Mouse (Mus musculus) ovary, adult 18-20 months (tissue): Measurements from ENCODE around the gene Cacnb4.
A peak's percentile ranks its signal among the peaks of the same experiment; 100 is the strongest.

Experiments used
- DNase-seq: peaks from one replicate; pipeline ENCODE4 v3.0.0; 2022; ENCODE audit warnings: low spot score, mixed read lengths

Gene Cacnb4

DNA sequence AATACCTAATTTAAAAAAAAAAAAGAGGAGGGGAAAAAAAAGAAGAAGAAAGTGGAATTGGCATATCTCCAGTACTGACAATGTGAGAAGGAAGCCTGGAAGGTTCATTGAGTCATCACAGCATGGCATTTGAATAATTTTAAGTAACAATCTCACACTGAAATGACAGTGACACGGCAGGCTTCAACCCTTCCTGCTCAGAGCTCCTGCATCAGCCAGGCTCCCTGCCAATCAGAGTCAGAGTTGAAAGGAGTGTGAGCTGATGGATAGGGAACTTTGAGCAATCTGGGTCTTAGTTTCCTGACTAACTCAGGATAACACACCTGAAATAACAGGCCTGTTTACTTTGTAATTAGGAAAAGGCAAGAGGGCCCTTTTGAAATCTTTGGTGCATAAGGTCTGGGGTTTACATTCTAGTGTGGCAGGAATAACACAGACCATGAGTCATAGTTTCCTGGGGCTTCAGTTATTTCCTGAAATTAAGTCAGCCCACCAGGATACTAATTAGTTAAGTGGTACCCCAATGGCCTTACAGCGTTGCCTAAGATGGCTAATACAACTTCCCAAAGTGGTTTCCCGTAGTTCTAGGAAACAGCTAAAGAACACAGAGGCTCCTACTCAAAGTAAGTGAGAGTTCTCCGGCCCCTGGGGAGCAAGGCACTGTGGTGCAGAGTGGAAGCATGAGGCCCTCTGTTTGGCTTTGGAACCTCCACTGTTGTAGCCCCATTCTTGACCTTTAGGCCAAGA is 204.9 kb downstream of the Cacnb4 start:
- no peak for DNase-seq

- no peak for DNase-seq
Observed at GRCm38 (mm10) chr2:52470044-52470560, 206.5 kb downstream of the Cacnb4 start.

GRCm38 (mm10) chr2:52467629-52468028 is 209.0 kb downstream of the Cacnb4 start:
- DNase-seq: no peak

DNA sequence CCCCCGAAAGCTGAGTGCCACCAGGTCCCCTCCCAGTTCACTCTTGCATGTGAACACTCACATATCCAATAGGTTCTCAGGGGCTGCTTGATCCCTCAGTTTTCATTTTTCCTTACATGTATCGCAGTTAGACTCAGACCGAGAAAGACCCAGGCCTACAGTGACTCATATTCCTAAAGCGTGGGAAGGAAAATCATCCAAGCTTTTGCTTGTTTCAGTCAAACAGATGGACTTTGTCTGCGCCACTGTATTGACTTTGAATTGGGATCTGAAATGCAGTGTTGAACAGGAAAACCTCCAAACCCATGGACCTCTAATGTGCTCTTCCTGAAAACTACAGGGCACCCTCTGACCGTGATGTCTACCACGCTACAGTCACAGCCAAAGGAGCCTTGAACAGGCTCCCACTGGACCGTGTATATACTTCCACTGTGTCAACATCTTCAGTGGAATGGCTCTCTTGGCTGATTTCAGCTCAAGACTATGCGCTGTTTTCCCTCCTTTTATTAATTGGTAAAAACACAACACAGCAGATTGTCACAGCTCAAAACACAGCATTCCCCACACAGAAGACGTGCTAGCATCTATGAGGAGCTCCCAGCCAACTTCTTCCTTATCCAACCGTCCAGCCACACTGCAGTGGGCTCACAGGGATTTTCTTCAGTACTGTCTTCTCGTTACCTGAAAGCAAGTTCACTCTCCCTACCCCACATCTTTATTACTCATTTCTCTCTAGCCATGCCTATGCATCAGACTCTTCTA is 215.2 kb downstream of the Cacnb4 start:
- DNase-seq: no peak

GRCm38 (mm10) chr2:52455606-52456479 is 220.8 kb downstream of the Cacnb4 start:
- no peak for DNase-seq

GRCm38 (mm10) chr2:52449818-52450217 is 226.8 kb downstream of the Cacnb4 start:
- no peak for DNase-seq

- no peak for DNase-seq
Observed at GRCm38 (mm10) chr2:52448916-52449315, 227.7 kb downstream of the Cacnb4 start.

GRCm38 (mm10) chr2:52446648-52447047 is 230.0 kb downstream of the Cacnb4 start:
- no peak for DNase-seq

DNA sequence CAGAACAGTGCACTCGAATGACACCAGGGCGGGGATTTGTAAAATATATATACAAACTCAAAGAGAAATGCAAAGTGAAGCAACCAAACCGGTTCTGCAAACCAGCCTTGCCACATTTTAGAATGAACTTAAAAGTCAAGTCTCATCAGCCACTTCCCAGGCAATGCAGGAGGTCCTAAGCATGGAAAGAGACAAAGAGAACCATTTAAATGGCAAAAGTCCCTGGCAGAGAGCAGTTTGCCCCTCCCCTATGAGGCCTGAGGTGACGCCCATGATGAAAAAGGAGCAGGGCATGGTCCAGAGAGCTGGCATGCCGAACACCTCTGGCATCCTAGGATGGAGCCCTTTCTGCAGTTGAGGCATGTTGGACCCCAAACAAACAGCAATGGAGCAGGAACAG is 234.5 kb downstream of the Cacnb4 start:
- no peak for DNase-seq

DNA sequence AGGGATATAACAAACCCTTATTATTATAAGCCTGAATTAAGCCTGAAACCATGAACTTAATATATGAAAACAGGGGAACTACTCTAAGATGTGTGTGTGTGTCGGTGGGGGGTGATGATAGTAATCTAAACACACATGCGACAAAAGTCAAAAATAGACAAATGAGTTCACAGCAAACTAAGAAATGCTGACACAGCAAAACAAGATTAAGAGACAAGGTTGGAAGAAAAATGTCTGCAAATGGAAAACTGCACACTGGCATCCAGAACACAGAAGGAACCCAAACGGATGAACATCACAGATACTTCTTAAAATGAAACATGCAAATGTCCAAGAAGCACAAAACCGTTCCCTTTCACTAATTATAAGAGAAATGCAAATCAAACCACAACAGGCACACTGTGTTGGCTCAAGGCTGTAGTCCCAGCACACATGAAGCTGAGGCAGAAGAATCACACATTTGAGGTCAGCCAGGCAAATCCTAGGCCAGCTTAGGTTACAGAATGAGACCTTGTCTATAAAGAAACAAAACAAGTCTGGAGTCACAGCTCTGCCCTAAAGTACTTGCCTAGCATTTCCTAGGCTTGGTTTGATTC is 236.1 kb downstream of the Cacnb4 start:
- no peak for DNase-seq

DNA sequence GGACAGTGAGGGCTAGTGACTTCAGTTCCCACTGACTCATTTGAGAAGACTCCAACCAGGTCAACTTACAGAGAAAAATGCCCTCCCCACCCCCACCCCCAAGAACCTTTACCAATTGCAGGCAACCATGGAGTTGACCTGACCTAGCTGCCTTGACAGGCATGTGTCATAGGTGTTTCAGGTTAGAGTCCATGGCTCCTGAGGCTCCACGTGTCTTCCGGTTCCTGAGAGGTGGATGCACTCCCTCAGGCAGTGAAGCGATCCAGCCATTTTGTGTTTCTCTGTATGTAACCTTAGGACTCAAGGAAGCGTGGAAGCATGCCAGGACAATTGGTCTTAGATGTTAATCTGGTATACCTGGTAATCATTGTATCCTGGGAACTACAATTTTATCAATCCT is 238.2 kb downstream of the Cacnb4 start:
- DNase-seq: no peak

DNA sequence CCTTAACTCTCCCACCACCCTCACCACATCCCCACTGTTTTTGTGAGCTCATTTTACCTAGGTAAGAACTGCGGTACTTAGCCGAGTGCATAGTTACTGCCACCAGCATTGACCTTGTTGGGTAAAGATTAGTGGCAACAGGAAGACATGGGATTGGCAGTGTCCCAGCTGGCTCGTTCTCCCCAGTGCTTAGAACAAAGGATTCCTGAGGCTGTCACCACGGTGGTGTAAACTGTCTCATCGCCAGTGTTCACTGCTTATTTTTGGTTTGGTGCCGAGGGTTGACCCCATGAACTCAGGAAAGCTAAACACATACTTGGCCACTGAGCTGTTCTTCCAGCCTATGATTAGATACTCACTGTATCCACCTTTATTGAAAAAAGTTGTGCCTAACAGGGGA is 238.6 kb downstream of the Cacnb4 start:
- peak; percentile 67 for DNase-seq

DNA sequence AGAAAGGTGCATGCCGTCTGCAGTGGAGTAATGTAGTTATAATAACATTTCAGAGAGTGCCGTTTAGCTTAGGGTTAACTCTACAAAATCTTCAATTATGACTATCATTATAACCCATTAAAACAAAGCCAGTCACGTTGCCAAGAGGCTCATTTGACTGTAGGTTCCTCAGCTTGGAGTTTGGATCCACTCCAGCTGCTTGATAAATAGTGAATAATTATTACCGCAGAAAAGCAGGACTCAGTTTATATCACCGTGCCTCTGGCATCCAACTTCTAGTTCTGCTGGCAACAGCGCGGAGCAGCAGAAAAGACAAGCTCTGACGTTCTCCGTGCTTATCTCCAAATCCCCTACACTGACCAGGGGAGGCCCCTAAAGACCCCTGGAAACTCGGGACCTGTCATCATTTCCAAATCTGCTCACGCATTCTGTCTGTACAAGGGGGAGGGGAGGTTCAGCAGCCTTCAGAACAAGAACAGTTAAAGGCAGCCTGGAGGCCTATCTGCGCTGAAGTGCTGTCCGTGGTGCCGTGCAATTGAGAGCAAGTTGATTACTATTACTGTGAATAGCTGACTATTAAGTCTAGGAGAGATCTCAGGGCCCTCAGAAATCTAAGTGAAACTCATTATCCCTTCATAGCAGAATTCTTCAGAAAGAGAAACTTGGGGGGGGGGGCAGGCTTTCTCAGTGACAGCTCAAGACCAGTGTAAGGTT is 240.6 kb downstream of the Cacnb4 start:
- DNase-seq: no peak

DNA sequence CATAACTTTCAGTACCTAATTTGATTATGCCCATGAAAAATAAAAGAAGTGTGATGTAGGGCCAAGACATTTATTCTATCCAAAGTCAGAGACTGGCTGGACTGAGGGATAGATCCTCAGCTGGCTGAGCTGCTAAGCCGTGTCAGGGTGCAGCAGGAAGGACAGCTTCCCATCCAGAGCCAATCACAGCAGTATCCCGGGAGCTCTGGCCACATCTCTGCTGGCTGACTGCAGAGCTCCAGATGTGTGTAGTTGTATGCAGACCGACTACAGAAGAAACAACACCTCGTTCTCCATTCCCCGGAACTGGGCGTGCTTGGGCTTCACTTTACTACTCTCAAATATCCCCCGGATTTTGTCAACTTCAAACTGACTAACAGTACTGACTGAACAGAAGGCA is 243.3 kb downstream of the Cacnb4 start:
- no peak for DNase-seq

DNA sequence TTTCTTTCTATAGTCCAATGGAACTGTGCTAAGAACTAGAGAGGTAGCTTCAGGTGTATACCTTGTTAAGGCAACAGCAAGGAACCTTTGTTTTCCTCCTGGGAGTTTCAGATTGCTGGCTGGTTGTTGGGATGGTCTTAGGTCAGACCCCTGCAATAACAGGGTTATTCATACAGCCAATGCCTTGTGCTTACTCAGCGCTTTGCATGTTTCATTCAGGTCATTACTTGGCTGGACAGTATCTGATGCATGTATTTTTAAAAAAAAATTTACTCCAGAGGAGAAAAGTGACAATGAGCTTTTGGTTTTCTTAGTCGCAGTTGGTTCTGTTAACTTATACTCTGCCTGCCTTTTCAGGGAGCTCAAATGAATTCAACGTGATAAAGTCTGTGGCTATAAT is 249.2 kb downstream of the Cacnb4 start:
- no peak for DNase-seq

- DNase-seq: no peak
Observed at GRCm38 (mm10) chr2:52426041-52426440, 250.6 kb downstream of the Cacnb4 start.

- no peak for DNase-seq
Observed at GRCm38 (mm10) chr2:52425523-52425795, 251.2 kb downstream of the Cacnb4 start.

DNA sequence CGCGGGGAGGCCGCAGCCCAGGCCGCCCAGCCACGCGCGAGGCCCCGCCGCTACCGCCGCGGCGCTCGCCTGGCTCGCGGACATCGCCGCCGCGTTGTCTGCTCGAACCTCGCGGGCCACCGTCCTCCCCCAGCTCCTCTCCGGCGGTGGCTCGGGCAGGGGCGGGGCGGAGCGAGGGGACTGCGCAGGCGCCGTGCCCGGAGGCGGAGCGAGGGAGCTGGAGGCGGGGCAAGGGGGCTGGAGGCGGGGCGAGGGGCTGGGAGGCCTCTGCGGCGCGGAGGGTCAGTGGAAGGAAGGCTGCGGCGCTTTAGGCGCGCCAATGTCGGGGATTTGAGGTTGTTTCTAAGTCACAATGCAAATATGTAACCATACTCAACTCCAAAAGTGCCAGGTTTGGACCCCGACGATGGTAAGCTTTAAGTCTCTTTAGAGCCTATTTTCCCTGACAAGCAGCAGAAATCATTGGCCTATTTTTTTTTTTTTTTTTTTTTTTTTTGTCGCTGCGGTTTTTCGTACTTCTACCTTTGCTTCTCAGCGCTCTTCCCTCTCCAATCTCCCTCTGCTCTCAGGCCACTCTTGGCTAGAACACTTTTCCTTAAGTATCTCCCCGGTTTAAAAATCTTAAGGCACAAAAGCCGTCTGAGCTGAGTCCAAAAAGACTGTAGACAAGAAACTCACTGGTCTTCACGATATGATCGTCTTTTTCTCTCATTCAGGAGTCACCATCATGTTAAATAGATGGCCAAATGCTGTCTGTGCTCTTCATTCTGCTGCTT is 251.7 kb downstream of the Cacnb4 start, which contains the start of gene Arl5a:
TSS of gene Arl5a (minus strand) at position 155 of the 776 bp plus-strand sequence.
- peak; percentile 90 for DNase-seq

- peak; percentile 19 for DNase-seq
Observed at GRCm38 (mm10) chr2:52424248-52424728, 252.3 kb downstream of the Cacnb4 start.

GRCm38 (mm10) chr2:52423611-52424247 is 252.9 kb downstream of the Cacnb4 start:
- DNase-seq: no peak
